Mouse (Mus musculus) bone marrow, adult 2 months (tissue): ENCODE measurements around the gene Mycn. TPM values are rescaled to one million over a fixed set of nuclear protein-coding genes. Genes with fewer than 3 reads are reported as not detected.
A peak's percentile ranks its signal among the peaks of the same experiment; 100 is the strongest.

ENCODE experiments used
- H3K27ac ChIP-seq: fragments of 200-500 bp; 2 replicates; pipeline ENCODE4 v1.5.1; 2012; ENCODE audit warnings: low read depth, mild to moderate bottlenecking, control low read depth, inconsistent platforms, low read length; ENCODE audit not compliant: control insufficient read depth, poor library complexity, insufficient read depth
- H3K4me1 ChIP-seq: fragments of 200-500 bp; 2 replicates; pipeline ENCODE4 v1.6.1; 2011; ENCODE audit warnings: low read length; ENCODE audit not compliant: control insufficient read depth, insufficient read depth
- H3K4me3 ChIP-seq: fragments of 200-500 bp; replicated peaks from 2 replicates; pipeline ENCODE3; 2011; ENCODE audit warnings: mild to moderate bottlenecking, low read depth, low read length, control low read depth; ENCODE audit not compliant: control insufficient read depth
- CTCF ChIP-seq: fragments of 200-500 bp; IDR thresholded peaks from 2 replicates; pipeline ENCODE4 v1.5.1; 2011; ENCODE audit warnings: low read length, control low read depth; ENCODE audit not compliant: control insufficient read depth, insufficient read depth
- POLR2A ChIP-seq: fragments of 200-500 bp; IDR thresholded peaks from 2 replicates; pipeline ENCODE4 v1.6.1; 2011; ENCODE audit warnings: low read depth, mild to moderate bottlenecking, control low read depth, low read length, borderline replicate concordance; ENCODE audit not compliant: control insufficient read depth
- WGBS: fragments of 180-500 bp; shearing (Covaris S2); methylation state at CpG from one replicate; pipeline ENCODE4 v1.1.7; 2018; 5-methylcytosine and 5-hydroxymethylcytosine counted together
- polyA plus RNA-seq: library from polyadenylated mRNA; stranded (reverse); fragments of >200 nt; gene quantifications from 2 replicates; pipeline ENCODE4 v1.2.4, GENCODE M21; 2011; ENCODE audit warnings: low replicate concordance; ENCODE audit not compliant: missing spikeins, insufficient read depth, insufficient read length

The Mycn gene
- polyA plus RNA-seq: 1.4 and 1.6 TPM in 2 replicates

DNA sequence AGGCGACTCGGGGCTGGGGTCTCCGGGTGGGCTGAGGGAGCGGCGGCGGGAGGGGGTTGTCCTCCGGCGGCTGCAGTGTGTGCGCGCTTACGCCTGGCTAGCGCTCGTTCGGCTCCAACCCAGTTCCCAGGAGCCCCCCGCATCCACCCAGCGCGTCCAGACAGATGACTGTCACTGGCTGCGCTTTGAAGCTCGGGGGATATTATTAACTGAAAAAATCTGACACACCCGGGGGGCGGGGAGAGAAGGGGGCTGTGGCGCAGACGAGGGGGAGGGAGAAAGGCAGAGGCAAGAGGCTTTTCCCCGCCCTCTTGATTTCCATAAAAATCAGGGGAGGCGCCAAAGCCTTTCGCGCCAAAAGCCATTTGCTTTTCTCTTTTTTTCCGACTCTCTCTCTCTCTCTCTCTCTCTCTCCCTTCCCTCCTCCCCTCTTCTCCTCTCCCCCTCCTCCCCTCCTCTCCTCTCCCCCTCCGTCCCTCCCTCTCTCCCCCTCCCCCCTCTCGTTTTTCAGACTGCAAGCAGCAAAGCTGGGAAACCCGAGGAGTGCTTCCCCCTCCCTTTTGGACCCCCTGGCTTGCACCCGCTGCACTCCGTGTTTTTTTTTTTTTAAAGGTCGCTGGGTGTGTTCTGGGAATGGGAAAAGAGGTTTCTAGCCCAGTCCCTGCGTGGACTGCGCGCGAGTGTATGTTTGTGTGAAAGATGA is at the start of gene Mycn:
Gene Mycn (minus strand): TSS at position 254 of the 703 bp plus-strand sequence.
- TF ChIP-seq CTCF: no peak
- Histone ChIP-seq H3K27ac (no peak within 1 kb of the TSS), H3K4me3 (peak within 1 kb of the TSS; percentile 68), H3K4me1 (no peaks in the 10 kb centered on the region)
- WGBS: 1% methylated on average over 38 of the region's 38 CpGs

DNA sequence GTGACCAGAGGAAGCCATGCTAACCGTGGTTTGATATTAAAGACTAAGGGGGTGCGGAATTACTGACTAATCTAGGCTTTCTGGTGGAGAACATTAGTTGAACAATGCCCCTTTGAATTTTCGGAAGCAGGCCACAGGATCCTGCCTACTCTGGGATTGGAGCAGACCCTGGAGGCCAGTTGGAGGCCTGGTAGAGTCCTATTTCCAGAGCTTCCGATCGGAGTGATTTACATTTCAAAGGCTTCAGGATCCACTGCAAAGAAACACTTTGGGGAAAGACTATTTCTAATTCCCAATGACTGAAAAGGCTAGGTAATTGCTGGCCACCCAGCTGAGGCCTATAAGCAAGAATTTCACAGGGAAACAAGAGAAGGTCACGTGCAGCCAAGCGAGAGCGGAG is 45.7 kb upstream of the Mycn start:
- Histone ChIP-seq H3K27ac (no peak overlapping the region), H3K4me3 (no peak overlapping the region), H3K4me1 (no peaks in the 10 kb centered on the region)
- 86% methylated on average over 8 of the region's 8 CpGs for whole genome bisulfite sequencing
- TF ChIP-seq CTCF (no peak), POLR2A (no peak)

GRCm38 (mm10) chr12:12986612-12987206 is 45.0 kb upstream of the Mycn start:
- H3K27ac ChIP-seq: no peak overlapping the region
- no peak for TF ChIP-seq POLR2A
- TF ChIP-seq CTCF: no peak
- 77% methylated on average over 20 of the region's 20 CpGs for WGBS
- H3K4me1 ChIP-seq: no peaks in the 10 kb centered on the region
- no peak overlapping the region for H3K4me3 ChIP-seq

GRCm38 (mm10) chr12:12983032-12983431 is 41.3 kb upstream of the Mycn start:
- H3K4me1 ChIP-seq: no peaks in the 10 kb centered on the region
- WGBS: 79% methylated on average over 1 of the region's 1 CpGs
- TF ChIP-seq POLR2A: no peak
- no peak overlapping the region for H3K27ac ChIP-seq
- no peak overlapping the region for H3K4me3 ChIP-seq

- no peak overlapping the region for H3K27ac ChIP-seq
- no peak overlapping the region for H3K4me3 ChIP-seq
- 60% methylated on average over 1 of the region's 1 CpGs for WGBS
- no peaks in the 10 kb centered on the region for H3K4me1 ChIP-seq
- TF ChIP-seq POLR2A: no peak
- TF ChIP-seq CTCF: no peak
Observed at GRCm38 (mm10) chr12:12975397-12975796, 33.7 kb upstream of the Mycn start.

- Histone ChIP-seq H3K27ac (no peak overlapping the region), H3K4me3 (no peak overlapping the region), H3K4me1 (no peaks in the 10 kb centered on the region)
- TF ChIP-seq POLR2A: no peak
- TF ChIP-seq CTCF: no peak
- 64% methylated on average over 8 of the region's 8 CpGs for WGBS
Observed at GRCm38 (mm10) chr12:12972756-12973435, 31.2 kb upstream of the Mycn start.

- TF ChIP-seq POLR2A (no peak), CTCF (no peak)
- no peak overlapping the region for H3K27ac ChIP-seq
- no peaks in the 10 kb centered on the region for H3K4me1 ChIP-seq
- 54% methylated on average over 2 of the region's 2 CpGs for WGBS
- no peak overlapping the region for H3K4me3 ChIP-seq
Observed at GRCm38 (mm10) chr12:12967946-12968345, 26.2 kb upstream of the Mycn start.

GRCm38 (mm10) chr12:12964856-12965255 is 23.1 kb upstream of the Mycn start:
- H3K4me1 ChIP-seq: no peaks in the 10 kb centered on the region
- H3K4me3 ChIP-seq: no peak overlapping the region
- TF ChIP-seq POLR2A (no peak), CTCF (no peak)
- 79% methylated on average over 3 of the region's 3 CpGs for WGBS
- H3K27ac ChIP-seq: no peak overlapping the region

DNA sequence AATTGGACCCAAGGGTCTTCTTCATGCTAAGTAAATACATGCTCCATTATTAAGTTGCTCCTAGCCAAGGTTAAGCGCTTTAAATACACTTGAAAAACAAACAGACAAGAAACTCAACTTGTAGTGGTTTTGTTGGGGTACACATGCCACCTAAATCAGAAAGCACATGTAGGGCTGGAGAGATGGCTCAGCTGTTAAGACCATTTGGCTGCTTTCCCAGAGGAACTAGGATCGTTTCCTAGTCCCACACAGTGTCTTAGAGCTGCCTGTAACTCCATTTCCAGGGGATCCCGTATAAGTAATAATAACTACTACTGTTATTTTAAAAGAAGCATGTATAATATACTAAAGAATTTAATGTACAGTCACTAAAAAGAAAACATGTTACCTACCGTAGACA is 5.9 kb upstream of the Mycn start:
- Histone ChIP-seq H3K4me1 (no peaks in the 10 kb centered on the region), H3K27ac (no peak overlapping the region), H3K4me3 (no peak overlapping the region)
- TF ChIP-seq POLR2A (no peak), CTCF (no peak)
- 60% methylated on average over 4 of the region's 4 CpGs for WGBS
